Mouse (Mus musculus) kidney, postnatal 36 days (tissue): ENCODE data around the gene Ncln.

Source experiments
- DNase-seq, 2 experiments: peaks; one replicate each; pipeline ENCODE4 v3.0.0; 2021 to 2022; ENCODE audit warnings: mixed read lengths in 2 of 2

The Ncln gene

GRCm38 (mm10) chr10:81496264-81496901 lies at the start of gene Ncln:
Ncln (minus strand) TSS chr10:81496392.
- DNase-seq, result peak; percentile 99

- DNase-seq, result peak; percentile 99 to 100
Measured at GRCm38 (mm10) chr10:81545161-81545747, 49.1 kb upstream of the Ncln start, which contains the start of gene Gna11. Gna11 (minus strand) TSS chr10:81545190.

- DNase-seq, result peak in 1 of 2 experiments; percentile 43
Measured at GRCm38 (mm10) chr10:81544296-81545160, 48.3 kb upstream of the Ncln start.

GRCm38 (mm10) chr10:81543633-81544032 lies 47.4 kb upstream of the Ncln start:
- DNase-seq, result no peak

- no peak for DNase-seq
Measured at GRCm38 (mm10) chr10:81542727-81543460, 46.7 kb upstream of the Ncln start.

- DNase-seq, result peak; percentile 80 to 84
Measured at GRCm38 (mm10) chr10:81541803-81542202, 45.6 kb upstream of the Ncln start.

GRCm38 (mm10) chr10:81541363-81541762 lies 45.2 kb upstream of the Ncln start:
- no peak for DNase-seq

GRCm38 (mm10) chr10:81538321-81539048 lies 42.3 kb upstream of the Ncln start:
- no peak for DNase-seq

GRCm38 (mm10) chr10:81537429-81537828 lies 41.2 kb upstream of the Ncln start:
- no peak for DNase-seq

GRCm38 (mm10) chr10:81536734-81537133 lies 40.5 kb upstream of the Ncln start:
- DNase-seq, result peak in 1 of 2 experiments; percentile 57

- no peak for DNase-seq
Measured at GRCm38 (mm10) chr10:81534826-81535225, 38.6 kb upstream of the Ncln start.

- DNase-seq, result peak; percentile 78 to 94
Measured at GRCm38 (mm10) chr10:81526779-81527178, 30.6 kb upstream of the Ncln start.

GRCm38 (mm10) chr10:81525017-81525694 lies 29.0 kb upstream of the Ncln start:
- DNase-seq, result no peak

- DNase-seq, result no peak
Measured at GRCm38 (mm10) chr10:81524051-81524605, 27.9 kb upstream of the Ncln start, which contains the start of gene Gna15. Gna15 (minus strand) TSS chr10:81524225.

GRCm38 (mm10) chr10:81523570-81523969 lies 27.4 kb upstream of the Ncln start:
- no peak for DNase-seq

GRCm38 (mm10) chr10:81523142-81523541 lies 26.9 kb upstream of the Ncln start:
- DNase-seq, result no peak

- DNase-seq, result no peak
Measured at GRCm38 (mm10) chr10:81519978-81520365, 23.8 kb upstream of the Ncln start.

- DNase-seq, result no peak
Measured at GRCm38 (mm10) chr10:81519227-81519977, 23.2 kb upstream of the Ncln start.

- peak; percentile 78 to 90 for DNase-seq
Measured at GRCm38 (mm10) chr10:81518546-81518945, 22.4 kb upstream of the Ncln start.

GRCm38 (mm10) chr10:81517227-81517626 lies 21.0 kb upstream of the Ncln start:
- no peak for DNase-seq
